Mouse (Mus musculus): Measurements from ENCODE around the gene Gigyf2. TPM values are rescaled to one million over a fixed set of nuclear protein-coding genes. Genes with fewer than 3 reads are reported as not detected.

Gene Gigyf2
- total and polyA plus RNA-seq, 3 experiments, result 87.3 to 156 (median 93.5) TPM

DNA sequence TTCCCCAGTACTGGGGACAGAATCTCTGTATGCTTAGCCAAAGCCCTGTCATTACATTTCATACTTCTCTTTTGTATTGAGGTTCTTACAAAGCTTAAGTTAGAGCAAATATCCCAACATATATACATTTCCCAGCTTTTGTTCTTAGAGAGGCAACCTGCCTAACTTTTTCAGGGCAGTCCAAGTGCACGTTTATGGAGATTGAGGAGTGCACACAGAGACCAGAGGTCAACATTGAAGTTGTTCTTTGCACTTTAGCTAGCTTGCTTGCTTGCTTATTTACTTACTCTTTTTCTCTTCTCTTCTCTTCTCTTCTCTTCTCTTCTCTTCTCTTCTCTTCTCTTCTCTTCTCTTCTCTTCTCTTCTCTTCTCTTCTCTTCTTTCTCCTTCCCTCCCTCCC lies 33.5 kb downstream of the Gigyf2 start:
- Histone ChIP-seq H3K9me3 (replicated peaks; ENCODE audit: low read length) (no peaks in the 10 kb centered on the region), H3K36me3 (replicated peaks in 1 of 2; ENCODE audit: control insufficient read depth in 1 of 2, insufficient read depth in 1 of 2, low read length in 1 of 2) (peaks cover 21 to 60% of the 10 kb centered on the region in 2 experiments), H3K27me3 (replicated peaks) (no peaks in the 10 kb centered on the region), H3K27ac (ENCODE audit: insufficient read depth, low read depth) (no peak overlapping the region), H3K4me3 (replicated peaks in 1 of 3; ENCODE audit: low read depth in 2 of 3, low read length in 2 of 3, poor library complexity in 1 of 3) (no peak overlapping the region), H3K9ac (ENCODE audit: insufficient read depth, low read depth) (no peak overlapping the region), H3K79me2 (replicated peaks; ENCODE audit: control insufficient read depth, extremely low read depth, insufficient read depth, poor library complexity, severe bottlenecking) (peaks cover 10% of the 10 kb centered on the region), H3K4me1 (ENCODE audit: control insufficient read depth in 1 of 2, insufficient read depth in 2 of 2) (peaks cover 0 to 23% of the 10 kb centered on the region in 2 experiments; a peak in 2 of 4 replicates), H3K4me2 (ENCODE audit: insufficient read depth, low read depth, poor library complexity, severe bottlenecking) (no peak overlapping the region)
- no peak for TF ChIP-seq MEF2A (IDR thresholded peaks at IDR 0.05; ENCODE audit: borderline replicate concordance, low read depth, low read length)
- dilution Hi-C loops (cut with MboI; ENCODE audit: extremely low pct_ligation_motif_present, extremely low pct_unique_long_range_greater_than_20kb, low sequenced_read_pairs) (no loop called here), in situ Hi-C loops (cut with MboI; ENCODE audit: low pct_ligation_motif_present, low pct_unique_long_range_greater_than_20kb, low sequenced_read_pairs) (no loop called here)
- DNase-seq (ENCODE audit: extremely low read depth), result no peak

DNA sequence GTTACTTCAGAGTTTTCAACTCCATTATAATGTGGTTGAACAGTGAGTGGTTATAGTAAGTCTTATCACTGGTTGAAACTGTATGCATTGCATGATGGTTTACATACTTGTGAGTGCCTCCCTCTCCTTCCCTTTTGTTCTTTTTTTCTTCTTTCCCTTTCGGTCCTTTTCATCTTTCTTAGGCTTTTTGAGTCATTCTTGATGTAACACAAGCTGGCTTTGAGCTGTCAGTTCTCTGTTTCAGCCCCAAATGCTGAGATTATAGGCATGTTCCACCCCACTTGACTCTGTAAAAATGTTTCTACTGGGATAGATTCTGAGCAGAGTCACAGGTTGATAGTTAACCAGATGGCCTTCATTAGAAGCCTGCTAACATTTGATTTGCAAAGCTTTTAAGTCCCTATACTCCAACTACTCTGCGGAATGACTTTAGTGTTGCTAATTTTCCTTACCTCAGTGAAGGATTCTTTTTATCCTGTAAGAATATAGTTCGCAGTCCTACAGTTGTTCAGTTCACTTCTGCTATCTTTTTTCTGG lies 51.3 kb downstream of the Gigyf2 start:
- peaks cover 13% of the 10 kb centered on the region for H3K79me2 ChIP-seq (replicated peaks; ENCODE audit: control insufficient read depth, extremely low read depth, insufficient read depth, poor library complexity, severe bottlenecking)
- DNase-seq (ENCODE audit: extremely low read depth), result no peak
- no peak overlapping the region for H3K27ac ChIP-seq (ENCODE audit: insufficient read depth, low read depth)
- 0 out of 2 replicates have a peak overlapping the region, but pooled peaks have one; percentile 6 for H3K4me2 ChIP-seq (ENCODE audit: insufficient read depth, low read depth, poor library complexity, severe bottlenecking)
- H3K4me3 ChIP-seq (replicated peaks in 1 of 3; ENCODE audit: low read depth in 2 of 3, low read length in 2 of 3, poor library complexity in 1 of 3), result no peak overlapping the region
- in situ Hi-C loops (cut with MboI; ENCODE audit: low pct_ligation_motif_present, low pct_unique_long_range_greater_than_20kb, low sequenced_read_pairs) (no loop called here), dilution Hi-C loops (cut with MboI; ENCODE audit: extremely low pct_ligation_motif_present, extremely low pct_unique_long_range_greater_than_20kb, low sequenced_read_pairs) (no loop called here)
- H3K4me1 ChIP-seq (ENCODE audit: control insufficient read depth in 1 of 2, insufficient read depth in 2 of 2), result peaks cover 0 to 17% of the 10 kb centered on the region in 2 experiments; a peak in 2 of 4 replicates
- H3K27me3 ChIP-seq (replicated peaks), result no peaks in the 10 kb centered on the region
- TF ChIP-seq BHLHE40 (IDR thresholded peaks at IDR 0.05; ENCODE audit: low read depth, low read length) (peak; percentile 73), ZNF384 (IDR thresholded peaks at IDR 0.05; ENCODE audit: low read depth, low read length) (peak; percentile 79), NRF1 (IDR thresholded peaks at IDR 0.05; ENCODE audit: low read depth, low read length) (no peak), POLR2A (IDR thresholded peaks at IDR 0.05; ENCODE audit: low read depth, low read length) (no peak), SIN3A (IDR thresholded peaks at IDR 0.05; ENCODE audit: low read length) (peak; percentile 47; the same call in 1 of the 2 replicates), ETS1 (conservative IDR thresholded peaks at IDR 0.05; ENCODE audit: low read depth, low read length) (peak; percentile 40; the same call in 1 of the 2 replicates), JUN (IDR thresholded peaks at IDR 0.05; ENCODE audit: insufficient read depth, low read depth, low read length) (peak; percentile 85), EP300 (IDR thresholded peaks at IDR 0.05; ENCODE audit: low read length) (peak; percentile 93), CHD2 (IDR thresholded peaks at IDR 0.05; ENCODE audit: low read length) (peak; percentile 76), JUND (conservative IDR thresholded peaks at IDR 0.05; ENCODE audit: low read depth, low read length) (peak; percentile 81), KAT2A (IDR thresholded peaks at IDR 0.05; ENCODE audit: insufficient replicate concordance, low read length) (no peak), POLR2AphosphoS2 (IDR thresholded peaks at IDR 0.05; ENCODE audit: low read depth, low read length) (0 out of 2 replicates have a peak, but pooled peaks have one; percentile 40), MAFK (IDR thresholded peaks at IDR 0.05; ENCODE audit: insufficient replicate concordance, low read length) (0 out of 2 replicates have a peak, but pooled peaks have one; percentile 44), MYC (IDR thresholded peaks at IDR 0.05; ENCODE audit: low read depth, low read length) (no peak), MEF2A (IDR thresholded peaks at IDR 0.05; ENCODE audit: borderline replicate concordance, low read depth, low read length) (peak; percentile 83), MAZ (IDR thresholded peaks at IDR 0.05; ENCODE audit: low read depth, low read length) (0 out of 2 replicates have a peak, but pooled peaks have one; percentile 43), RCOR1 (conservative IDR thresholded peaks at IDR 0.05; ENCODE audit: low read depth, low read length) (peak; percentile 92), TCF12 (IDR thresholded peaks at IDR 0.05; ENCODE audit: low read depth, low read length) (0 out of 2 replicates have a peak, but pooled peaks have one; percentile 53), USF1 (IDR thresholded peaks at IDR 0.05; ENCODE audit: low read depth, low read length) (no peak), IRF4 (IDR thresholded peaks at IDR 0.05; ENCODE audit: low read depth, low read length) (peak; percentile 97)
- no peaks in the 10 kb centered on the region for H3K9me3 ChIP-seq (replicated peaks; ENCODE audit: low read length)
- peaks cover 35 to 91% of the 10 kb centered on the region in 2 experiments for H3K36me3 ChIP-seq (replicated peaks in 1 of 2; ENCODE audit: control insufficient read depth in 1 of 2, insufficient read depth in 1 of 2, low read length in 1 of 2)
- no peak overlapping the region for H3K9ac ChIP-seq (ENCODE audit: insufficient read depth, low read depth)
